Mouse (Mus musculus): ENCODE measurements around the gene Zar1. TPM values are rescaled to one million over a fixed set of nuclear protein-coding genes. Genes with fewer than 3 reads are reported as not detected.
"Not testable (repeated sequence)": the region's sequence is repeated elsewhere in the genome, so short reads cannot be mapped to it uniquely, and the experiment has no call there.

The Zar1 gene
- 0.74 and 1.1 TPM in 2 replicates for polyA plus RNA-seq (2014; fragmentation: Nextera tagmentation; extraction: Ambion mirVana)

GRCm38 (mm10) chr5:72580970-72581332 is at the start of gene Zar1:
Gene Zar1 (minus strand): TSS chr5:72581254.
- 10% methylated on average over 11 of the region's 21 CpGs for WGBS
- H3K36me3 ChIP-seq (ENCODE audit: control insufficient read depth, insufficient read depth, low read length); H3K9me3 ChIP-seq (ENCODE audit: control insufficient read depth, low read length); H3K27me3 ChIP-seq (replicated peaks; ENCODE audit: control insufficient read depth, insufficient read depth, low read length); H3K4me1 ChIP-seq (ENCODE audit: control insufficient read depth, insufficient read depth, low read length); DNase-seq (ENCODE audit: low spot score); H3K27ac ChIP-seq (replicated peaks; ENCODE audit: low read depth, low read length): not testable (repeated sequence)
- peak within 1 kb of the TSS; percentile 52 for H3K9ac ChIP-seq (ENCODE audit: low read depth, low read length)
- peak within 1 kb of the TSS; percentile 43 for H3K4me3 ChIP-seq (ENCODE audit: low read depth, low read length)
- peak within 1 kb of the TSS; percentile 72 for H3K4me2 ChIP-seq (ENCODE audit: low read depth, low read length)
- ATAC-seq (ENCODE audit: low read depth), result peak; percentile 59; the same call in 1 of the 2 replicates

- H3K9ac ChIP-seq (ENCODE audit: low read depth, low read length), result no peak overlapping the region
- H3K36me3 ChIP-seq (ENCODE audit: control insufficient read depth, insufficient read depth, low read length), result no peaks in the 10 kb centered on the region
- H3K4me3 ChIP-seq (ENCODE audit: low read depth, low read length), result no peak overlapping the region
- no peak for ATAC-seq (ENCODE audit: low read depth)
- H3K27me3 ChIP-seq (replicated peaks; ENCODE audit: control insufficient read depth, insufficient read depth, low read length), result no peaks in the 10 kb centered on the region
- no peaks in the 10 kb centered on the region for H3K9me3 ChIP-seq (ENCODE audit: control insufficient read depth, low read length)
- no peak overlapping the region for H3K4me2 ChIP-seq (ENCODE audit: low read depth, low read length)
- 86% methylated on average over 6 of the region's 6 CpGs for WGBS
- H3K27ac ChIP-seq (replicated peaks; ENCODE audit: low read depth, low read length), result no peak overlapping the region
- no peak for DNase-seq (ENCODE audit: low spot score)
- H3K4me1 ChIP-seq (ENCODE audit: control insufficient read depth, insufficient read depth, low read length), result no peaks in the 10 kb centered on the region
These were observed 49.0 kb upstream of the Zar1 start for GRCm38 (mm10) chr5:72630026-72630425.

GRCm38 (mm10) chr5:72621022-72621421 is 40.0 kb upstream of the Zar1 start:
- H3K9me3 ChIP-seq (ENCODE audit: control insufficient read depth, low read length), result no peaks in the 10 kb centered on the region
- no peaks in the 10 kb centered on the region for H3K36me3 ChIP-seq (ENCODE audit: control insufficient read depth, insufficient read depth, low read length)
- H3K4me1 ChIP-seq (ENCODE audit: control insufficient read depth, insufficient read depth, low read length), result no peaks in the 10 kb centered on the region
- no peak overlapping the region for H3K9ac ChIP-seq (ENCODE audit: low read depth, low read length)
- no peak for DNase-seq (ENCODE audit: low spot score)
- no peak overlapping the region for H3K4me2 ChIP-seq (ENCODE audit: low read depth, low read length)
- H3K27me3 ChIP-seq (replicated peaks; ENCODE audit: control insufficient read depth, insufficient read depth, low read length), result no peaks in the 10 kb centered on the region
- no peak overlapping the region for H3K4me3 ChIP-seq (ENCODE audit: low read depth, low read length)
- H3K27ac ChIP-seq (replicated peaks; ENCODE audit: low read depth, low read length), result no peak overlapping the region
- no peak for ATAC-seq (ENCODE audit: low read depth)
- 90% methylated on average over 1 of the region's 1 CpGs for WGBS

GRCm38 (mm10) chr5:72617413-72617812 is 36.4 kb upstream of the Zar1 start:
- H3K4me3 ChIP-seq (ENCODE audit: low read depth, low read length), result no peak overlapping the region
- no peaks in the 10 kb centered on the region for H3K36me3 ChIP-seq (ENCODE audit: control insufficient read depth, insufficient read depth, low read length)
- no peak overlapping the region for H3K4me2 ChIP-seq (ENCODE audit: low read depth, low read length)
- no peaks in the 10 kb centered on the region for H3K4me1 ChIP-seq (ENCODE audit: control insufficient read depth, insufficient read depth, low read length)
- ATAC-seq (ENCODE audit: low read depth), result no peak
- no peaks in the 10 kb centered on the region for H3K9me3 ChIP-seq (ENCODE audit: control insufficient read depth, low read length)
- no peak overlapping the region for H3K27ac ChIP-seq (replicated peaks; ENCODE audit: low read depth, low read length)
- no peaks in the 10 kb centered on the region for H3K27me3 ChIP-seq (replicated peaks; ENCODE audit: control insufficient read depth, insufficient read depth, low read length)
- whole genome bisulfite sequencing, result 77% methylated on average over 4 of the region's 4 CpGs
- no peak for DNase-seq (ENCODE audit: low spot score)
- no peak overlapping the region for H3K9ac ChIP-seq (ENCODE audit: low read depth, low read length)

GRCm38 (mm10) chr5:72603138-72603537 is 22.1 kb upstream of the Zar1 start:
- H3K4me1 ChIP-seq (ENCODE audit: control insufficient read depth, insufficient read depth, low read length), result no peaks in the 10 kb centered on the region
- DNase-seq (ENCODE audit: low spot score) (no peak), ATAC-seq (ENCODE audit: low read depth) (no peak)
- H3K27ac ChIP-seq (replicated peaks; ENCODE audit: low read depth, low read length), result no peak overlapping the region
- H3K9me3 ChIP-seq (ENCODE audit: control insufficient read depth, low read length), result no peaks in the 10 kb centered on the region
- 93% methylated on average over 4 of the region's 4 CpGs for WGBS
- H3K9ac ChIP-seq (ENCODE audit: low read depth, low read length), result no peak overlapping the region
- H3K4me2 ChIP-seq (ENCODE audit: low read depth, low read length), result no peak overlapping the region
- H3K27me3 ChIP-seq (replicated peaks; ENCODE audit: control insufficient read depth, insufficient read depth, low read length), result no peaks in the 10 kb centered on the region
- no peak overlapping the region for H3K4me3 ChIP-seq (ENCODE audit: low read depth, low read length)
- no peaks in the 10 kb centered on the region for H3K36me3 ChIP-seq (ENCODE audit: control insufficient read depth, insufficient read depth, low read length)

GRCm38 (mm10) chr5:72601006-72601405 is 20.0 kb upstream of the Zar1 start:
- Histone ChIP-seq H3K9me3 (ENCODE audit: control insufficient read depth, low read length) (no peaks in the 10 kb centered on the region), H3K27me3 (replicated peaks; ENCODE audit: control insufficient read depth, insufficient read depth, low read length) (no peaks in the 10 kb centered on the region), H3K4me3 (ENCODE audit: low read depth, low read length) (no peak overlapping the region), H3K27ac (replicated peaks; ENCODE audit: low read depth, low read length) (no peak overlapping the region), H3K36me3 (ENCODE audit: control insufficient read depth, insufficient read depth, low read length) (no peaks in the 10 kb centered on the region), H3K4me1 (ENCODE audit: control insufficient read depth, insufficient read depth, low read length) (no peaks in the 10 kb centered on the region), H3K9ac (ENCODE audit: low read depth, low read length) (no peak overlapping the region), H3K4me2 (ENCODE audit: low read depth, low read length) (no peak overlapping the region)
- DNase-seq (ENCODE audit: low spot score) (peak; percentile 59), ATAC-seq (ENCODE audit: low read depth) (peak; percentile 62; the same call in 1 of the 2 replicates)
- WGBS, result 15% methylated on average over 5 of the region's 5 CpGs

- 3% methylated on average over 12 of the region's 38 CpGs for WGBS
- peak; percentile 57; the same call in 1 of the 2 replicates for ATAC-seq (ENCODE audit: low read depth)
- no peaks in the 10 kb centered on the region for H3K4me1 ChIP-seq (ENCODE audit: control insufficient read depth, insufficient read depth, low read length)
- peak within 1 kb of the TSS; percentile 68 for H3K4me2 ChIP-seq (ENCODE audit: low read depth, low read length)
- no peak within 1 kb of the TSS for H3K9ac ChIP-seq (ENCODE audit: low read depth, low read length)
- no peak within 1 kb of the TSS for H3K27ac ChIP-seq (replicated peaks; ENCODE audit: low read depth, low read length)
- no peaks in the 10 kb centered on the region for H3K36me3 ChIP-seq (ENCODE audit: control insufficient read depth, insufficient read depth, low read length)
- peaks cover 4% of the 10 kb centered on the region; the same call in 1 of the 2 replicates for H3K27me3 ChIP-seq (replicated peaks; ENCODE audit: control insufficient read depth, insufficient read depth, low read length)
- peak within 1 kb of the TSS; percentile 37 for H3K4me3 ChIP-seq (ENCODE audit: low read depth, low read length)
- H3K9me3 ChIP-seq (ENCODE audit: control insufficient read depth, low read length), result no peaks in the 10 kb centered on the region
- no peak for DNase-seq (ENCODE audit: low spot score)
These were observed 6.2 kb upstream of the Zar1 start, which contains the start of gene Gm5868 for GRCm38 (mm10) chr5:72587192-72587681. Gene Gm5868 (minus strand): TSS chr5:72587551.

GRCm38 (mm10) chr5:72586667-72587191 is 5.7 kb upstream of the Zar1 start:
- not testable (repeated sequence) for H3K4me1 ChIP-seq (ENCODE audit: control insufficient read depth, insufficient read depth, low read length); H3K9ac ChIP-seq (ENCODE audit: low read depth, low read length); H3K9me3 ChIP-seq (ENCODE audit: control insufficient read depth, low read length); ATAC-seq (ENCODE audit: low read depth); H3K36me3 ChIP-seq (ENCODE audit: control insufficient read depth, insufficient read depth, low read length); H3K27ac ChIP-seq (replicated peaks; ENCODE audit: low read depth, low read length); DNase-seq (ENCODE audit: low spot score); H3K27me3 ChIP-seq (replicated peaks; ENCODE audit: control insufficient read depth, insufficient read depth, low read length)
- WGBS, result 42% methylated on average over 25 of the region's 25 CpGs
- Histone ChIP-seq H3K4me2 (ENCODE audit: low read depth, low read length) (peak overlapping the region; percentile 68), H3K4me3 (ENCODE audit: low read depth, low read length) (peak overlapping the region; percentile 37)

- not testable (repeated sequence) for H3K27me3 ChIP-seq (replicated peaks; ENCODE audit: control insufficient read depth, insufficient read depth, low read length); H3K36me3 ChIP-seq (ENCODE audit: control insufficient read depth, insufficient read depth, low read length); H3K4me2 ChIP-seq (ENCODE audit: low read depth, low read length); H3K9ac ChIP-seq (ENCODE audit: low read depth, low read length); H3K9me3 ChIP-seq (ENCODE audit: control insufficient read depth, low read length); DNase-seq (ENCODE audit: low spot score); H3K4me3 ChIP-seq (ENCODE audit: low read depth, low read length); H3K4me1 ChIP-seq (ENCODE audit: control insufficient read depth, insufficient read depth, low read length); H3K27ac ChIP-seq (replicated peaks; ENCODE audit: low read depth, low read length)
- 38% methylated on average over 7 of the region's 7 CpGs for WGBS
- peak; percentile 44; the same call in 1 of the 2 replicates for ATAC-seq (ENCODE audit: low read depth)
These were observed 5.1 kb upstream of the Zar1 start for GRCm38 (mm10) chr5:72586122-72586521.
